Mouse (Mus musculus): ENCODE measurements at regions not wholly inside any gene's neighbourhood (a gene's known extent, or its start where the extent isn't known, plus 50 kb on each side); places are given as distances from the start of the nearest gene placed in this dataset.

DNA sequence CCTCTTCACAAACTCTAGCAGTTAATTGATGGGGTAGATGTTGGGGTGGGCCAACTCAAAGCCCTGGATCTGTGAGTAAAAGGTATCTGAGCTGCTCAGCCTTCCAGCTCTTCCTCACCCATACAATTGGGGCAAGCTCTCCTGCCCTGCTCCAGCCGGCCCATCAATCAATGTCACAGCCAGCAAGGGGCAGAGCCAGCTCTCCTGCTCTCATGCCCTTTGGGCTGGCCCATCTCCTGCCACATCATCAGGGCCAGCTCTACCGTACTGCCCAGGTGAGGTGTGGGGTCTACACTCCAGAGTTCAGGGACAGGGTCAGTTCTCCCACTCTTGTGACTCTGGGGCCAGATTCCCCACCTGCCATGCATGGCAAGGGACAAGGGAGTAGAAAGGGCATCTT, 107.3 kb upstream of the 4930583I09Rik start:
- no peak overlapping the region for H3K27ac ChIP-seq
- no peaks in the 10 kb centered on the region for H3K9me3 ChIP-seq
- WGBS, result 85% methylated on average over 2 of the region's 2 CpGs
- H3K4me2 ChIP-seq (replicated peaks), result no peak overlapping the region
- H3K4me1 ChIP-seq, result no peaks in the 10 kb centered on the region
- no peak overlapping the region for H3K4me3 ChIP-seq
- no peak overlapping the region for H3K9ac ChIP-seq
- H3K27me3 ChIP-seq, result no peaks in the 10 kb centered on the region
- no peaks in the 10 kb centered on the region for H3K36me3 ChIP-seq
- no peak for ATAC-seq (ENCODE audit: insufficient number of reproducible peaks, insufficient read depth, low FRiP score, low TSS enrichment)

DNA sequence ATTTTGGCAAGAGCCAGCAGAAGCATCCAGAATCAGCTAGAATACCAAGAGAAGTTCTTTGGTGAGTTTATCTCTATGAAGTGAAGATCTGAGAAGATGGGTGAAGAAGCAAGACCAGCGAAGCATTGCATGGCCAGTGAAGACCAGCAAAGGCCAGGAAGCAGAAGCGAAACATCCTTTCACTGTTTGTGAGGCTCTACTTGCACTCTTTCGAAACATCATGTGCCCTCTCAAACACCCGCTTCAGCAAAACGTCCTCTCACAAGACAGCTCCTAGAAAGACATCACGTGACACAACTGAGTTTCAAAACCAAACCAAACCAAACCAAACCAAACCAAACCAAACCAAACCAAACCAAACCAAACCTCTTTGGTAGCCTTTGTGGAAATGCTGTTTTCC, 105.7 kb upstream of the 4930583I09Rik start:
- no peak for ATAC-seq (ENCODE audit: insufficient number of reproducible peaks, insufficient read depth, low FRiP score, low TSS enrichment)
- 91% methylated on average over 6 of the region's 6 CpGs for WGBS
- no peak overlapping the region for H3K27ac ChIP-seq
- no peaks in the 10 kb centered on the region for H3K27me3 ChIP-seq
- no peaks in the 10 kb centered on the region for H3K36me3 ChIP-seq
- no peak overlapping the region for H3K4me2 ChIP-seq (replicated peaks)
- H3K4me3 ChIP-seq, result no peak overlapping the region
- no peaks in the 10 kb centered on the region for H3K4me1 ChIP-seq
- no peaks in the 10 kb centered on the region for H3K9me3 ChIP-seq
- no peak overlapping the region for H3K9ac ChIP-seq

DNA sequence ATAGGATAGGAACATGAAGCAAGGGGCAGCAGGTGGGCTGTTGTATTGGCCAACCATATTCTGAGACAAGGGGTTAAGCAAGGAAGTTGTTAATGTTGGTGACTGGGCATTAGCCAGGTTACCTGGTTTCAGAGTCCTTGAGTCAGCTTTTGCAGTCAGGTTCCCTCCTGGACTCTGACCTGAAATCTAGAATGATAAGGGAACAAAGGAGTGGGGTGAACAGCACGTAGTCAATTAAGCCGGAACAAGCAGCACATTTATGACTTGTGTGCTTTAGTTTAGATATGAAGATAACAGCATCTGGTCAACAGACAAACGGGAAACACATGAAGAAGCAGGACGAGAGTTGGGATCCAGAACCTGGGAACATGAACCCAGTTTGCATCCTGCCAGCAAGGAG, 99.8 kb upstream of the 4930583I09Rik start:
- Histone ChIP-seq H3K4me1 (no peaks in the 10 kb centered on the region), H3K27me3 (no peaks in the 10 kb centered on the region)
- WGBS, result 61% methylated on average over 4 of the region's 4 CpGs

GRCm38 (mm10) chr17:64934411-64934810, 98.5 kb upstream of the 4930583I09Rik start:
- H3K36me3 ChIP-seq, result no peaks in the 10 kb centered on the region
- no peaks in the 10 kb centered on the region for H3K9me3 ChIP-seq
- 80% methylated on average over 1 of the region's 1 CpGs for WGBS
- no peak overlapping the region for H3K9ac ChIP-seq
- no peaks in the 10 kb centered on the region for H3K4me1 ChIP-seq
- H3K4me2 ChIP-seq (replicated peaks), result no peak overlapping the region
- no peak for ATAC-seq (ENCODE audit: insufficient number of reproducible peaks, insufficient read depth, low FRiP score, low TSS enrichment)
- no peaks in the 10 kb centered on the region for H3K27me3 ChIP-seq
- no peak overlapping the region for H3K27ac ChIP-seq
- no peak overlapping the region for H3K4me3 ChIP-seq

More for the DNA sequence above, 99.8 kb upstream of the 4930583I09Rik start:
- no peak for ATAC-seq (ENCODE audit: insufficient number of reproducible peaks, insufficient read depth, low FRiP score, low TSS enrichment)
- no peak overlapping the region for H3K27ac ChIP-seq
- no peak overlapping the region for H3K9ac ChIP-seq
- no peaks in the 10 kb centered on the region for H3K36me3 ChIP-seq
- H3K4me2 ChIP-seq (replicated peaks), result no peak overlapping the region
- no peak overlapping the region for H3K4me3 ChIP-seq
- no peaks in the 10 kb centered on the region for H3K9me3 ChIP-seq

DNA sequence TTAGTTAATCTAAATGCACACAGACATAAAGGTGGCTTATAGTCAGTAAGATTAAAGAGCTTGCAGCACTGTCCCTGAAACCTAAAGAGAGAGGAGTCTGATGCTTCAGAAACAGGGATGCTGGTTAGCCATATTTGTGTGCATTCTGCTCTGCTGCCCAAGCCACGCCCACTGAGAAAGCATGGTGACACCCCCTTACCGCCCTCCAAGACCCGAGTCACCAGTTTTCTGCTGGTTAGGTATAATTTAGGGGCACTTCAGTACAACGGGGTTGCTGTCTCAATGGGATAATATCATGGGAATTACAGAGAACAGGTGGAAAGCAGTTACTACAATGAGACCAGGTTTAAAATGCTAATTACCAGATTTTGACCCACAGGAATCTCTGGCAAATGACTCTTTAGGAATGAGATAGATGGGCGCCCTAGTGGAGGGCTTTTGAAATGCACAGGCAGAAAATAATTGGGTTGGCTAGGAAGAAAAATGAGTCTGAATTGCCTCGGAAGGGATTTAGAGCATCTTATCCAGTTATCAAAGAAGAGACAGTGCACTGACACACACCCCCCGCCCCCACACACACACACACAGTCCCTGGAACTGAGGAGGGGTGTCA, 95.1 kb upstream of the 4930583I09Rik start:
- WGBS, result 45% methylated on average over 7 of the region's 7 CpGs

DNA sequence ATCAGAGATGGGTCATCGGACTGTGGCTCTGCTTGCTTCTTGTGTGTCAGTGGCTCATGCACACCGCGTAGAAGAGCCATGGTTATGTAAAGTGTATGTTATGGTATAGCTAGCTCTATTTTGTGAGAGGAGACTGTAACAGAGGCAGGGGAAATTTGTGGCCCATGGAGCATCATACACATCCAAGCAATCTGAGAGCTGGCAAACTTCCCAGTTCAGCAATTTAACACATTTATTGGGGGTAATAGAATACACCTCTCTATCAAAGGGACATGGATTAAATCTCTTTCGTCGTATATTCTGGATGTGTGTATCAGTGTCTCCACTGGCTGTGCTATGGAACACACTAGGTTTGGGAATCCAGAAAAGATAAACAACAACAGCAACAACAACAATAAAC, 87.9 kb upstream of the 4930583I09Rik start:
- 81% methylated on average over 5 of the region's 5 CpGs for WGBS
- H3K4me1 ChIP-seq, result no peaks in the 10 kb centered on the region
- no peaks in the 10 kb centered on the region for H3K36me3 ChIP-seq
- no peak overlapping the region for H3K4me2 ChIP-seq (replicated peaks)
- no peak overlapping the region for H3K27ac ChIP-seq
- no peak overlapping the region for H3K4me3 ChIP-seq
- ATAC-seq (ENCODE audit: insufficient number of reproducible peaks, insufficient read depth, low FRiP score, low TSS enrichment), result no peak
- H3K27me3 ChIP-seq, result no peaks in the 10 kb centered on the region
- no peaks in the 10 kb centered on the region for H3K9me3 ChIP-seq
- no peak overlapping the region for H3K9ac ChIP-seq

More for the DNA sequence above, 95.1 kb upstream of the 4930583I09Rik start:
- H3K9me3 ChIP-seq, result no peaks in the 10 kb centered on the region
- H3K36me3 ChIP-seq, result no peaks in the 10 kb centered on the region
- H3K27ac ChIP-seq, result no peak overlapping the region
- H3K4me2 ChIP-seq (replicated peaks), result no peak overlapping the region
- H3K4me1 ChIP-seq, result no peaks in the 10 kb centered on the region
- no peak overlapping the region for H3K9ac ChIP-seq
- no peak overlapping the region for H3K4me3 ChIP-seq
- ATAC-seq (ENCODE audit: insufficient number of reproducible peaks, insufficient read depth, low FRiP score, low TSS enrichment), result no peak
- no peaks in the 10 kb centered on the region for H3K27me3 ChIP-seq

DNA sequence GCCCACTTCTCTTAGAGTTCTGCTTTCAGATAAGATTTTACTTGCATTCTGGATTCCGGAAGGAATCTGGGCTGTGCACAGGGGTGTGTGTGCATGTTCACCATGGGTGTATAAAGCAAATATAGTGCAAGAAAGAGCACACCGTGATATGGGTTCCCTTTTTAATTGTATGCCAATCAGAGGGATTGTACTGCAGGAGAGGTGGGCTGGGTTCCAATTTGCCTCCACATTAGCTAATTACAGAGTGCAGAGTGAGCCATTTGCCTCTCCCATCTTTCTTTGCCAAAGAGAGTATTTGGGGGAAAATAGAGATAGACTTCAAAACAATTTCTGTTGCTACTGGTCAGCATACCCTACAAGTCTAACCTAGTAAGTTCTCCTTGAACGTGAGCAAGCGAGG, 86.4 kb upstream of the 4930583I09Rik start:
- no peak for ATAC-seq (ENCODE audit: insufficient number of reproducible peaks, insufficient read depth, low FRiP score, low TSS enrichment)
- no peaks in the 10 kb centered on the region for H3K27me3 ChIP-seq
- no peak overlapping the region for H3K4me3 ChIP-seq
- no peaks in the 10 kb centered on the region for H3K36me3 ChIP-seq
- WGBS, result 83% methylated on average over 4 of the region's 4 CpGs
- H3K9ac ChIP-seq, result no peak overlapping the region
- H3K27ac ChIP-seq, result no peak overlapping the region
- H3K4me2 ChIP-seq (replicated peaks), result no peak overlapping the region
- no peaks in the 10 kb centered on the region for H3K4me1 ChIP-seq
- no peaks in the 10 kb centered on the region for H3K9me3 ChIP-seq

GRCm38 (mm10) chr17:64920236-64920635, 84.4 kb upstream of the 4930583I09Rik start:
- no peak for ATAC-seq (ENCODE audit: insufficient number of reproducible peaks, insufficient read depth, low FRiP score, low TSS enrichment)
- Histone ChIP-seq H3K4me2 (replicated peaks) (no peak overlapping the region), H3K27me3 (no peaks in the 10 kb centered on the region), H3K4me3 (no peak overlapping the region), H3K4me1 (peaks cover 13% of the 10 kb centered on the region), H3K27ac (no peak overlapping the region), H3K36me3 (no peaks in the 10 kb centered on the region), H3K9me3 (no peaks in the 10 kb centered on the region), H3K9ac (no peak overlapping the region)
- 54% methylated on average over 2 of the region's 2 CpGs for WGBS

DNA sequence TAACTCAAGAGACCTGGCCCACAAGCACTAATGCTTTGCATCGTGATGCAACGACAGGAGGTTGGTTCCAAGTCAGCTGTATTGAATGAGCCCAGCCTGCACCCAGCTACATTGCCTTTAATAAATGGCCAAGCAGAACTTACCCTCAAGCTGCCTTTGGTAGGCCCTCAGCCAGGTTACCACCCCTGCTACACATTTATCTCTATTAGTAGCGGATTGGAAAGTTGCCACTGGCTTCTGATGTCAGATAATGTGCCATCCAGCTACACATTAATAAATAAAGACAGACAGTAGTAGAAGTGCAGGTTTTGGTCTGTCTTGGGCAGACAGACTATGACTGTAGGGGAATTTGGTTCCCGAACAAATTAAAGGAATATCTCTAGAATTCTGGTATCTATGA, 82.0 kb upstream of the 4930583I09Rik start:
- H3K27ac ChIP-seq, result no peak overlapping the region
- H3K4me1 ChIP-seq, result peaks cover 26% of the 10 kb centered on the region
- WGBS, result 88% methylated on average over 4 of the region's 4 CpGs
- H3K4me3 ChIP-seq, result no peak overlapping the region
- H3K4me2 ChIP-seq (replicated peaks), result no peak overlapping the region
- H3K9me3 ChIP-seq, result no peaks in the 10 kb centered on the region
- no peaks in the 10 kb centered on the region for H3K36me3 ChIP-seq
- no peak for ATAC-seq (ENCODE audit: insufficient number of reproducible peaks, insufficient read depth, low FRiP score, low TSS enrichment)
- H3K9ac ChIP-seq, result no peak overlapping the region
- H3K27me3 ChIP-seq, result no peaks in the 10 kb centered on the region

- WGBS, result 52% methylated on average over 6 of the region's 6 CpGs
- 0 out of 2 replicates have a peak, but pooled peaks have one; percentile 12 for ATAC-seq (ENCODE audit: insufficient number of reproducible peaks, insufficient read depth, low FRiP score, low TSS enrichment)
- H3K4me1 ChIP-seq, result peaks cover 26% of the 10 kb centered on the region
- peak overlapping the region; percentile 41; the same call in 1 of the 2 replicates for H3K27ac ChIP-seq
- no peak overlapping the region for H3K4me3 ChIP-seq
- no peak overlapping the region for H3K9ac ChIP-seq
- H3K9me3 ChIP-seq, result no peaks in the 10 kb centered on the region
- H3K27me3 ChIP-seq, result no peaks in the 10 kb centered on the region
- H3K36me3 ChIP-seq, result no peaks in the 10 kb centered on the region
- no peak overlapping the region for H3K4me2 ChIP-seq (replicated peaks)
These were observed 80.8 kb upstream of the 4930583I09Rik start for GRCm38 (mm10) chr17:64916657-64917056.

DNA sequence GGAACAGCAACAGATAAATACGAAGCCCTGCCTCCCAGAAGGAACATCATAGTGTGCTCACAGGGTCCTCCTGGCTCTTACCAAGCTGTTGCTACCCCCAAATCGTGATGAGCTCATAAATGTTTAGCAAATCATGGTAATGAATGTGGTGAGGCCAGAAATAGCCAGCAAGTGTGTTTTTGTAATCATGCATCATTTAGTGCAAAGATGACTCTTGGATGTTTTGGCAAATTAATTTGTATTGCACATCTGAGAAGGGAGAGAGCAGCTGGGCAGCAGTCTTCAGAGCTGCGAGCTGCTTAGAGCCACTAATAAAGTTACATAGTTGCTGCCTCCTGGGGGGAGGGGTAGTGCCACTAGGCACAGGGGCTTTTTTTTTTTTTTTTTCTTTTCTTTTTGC, 79.8 kb upstream of the 4930583I09Rik start:
- Histone ChIP-seq H3K4me1 (peaks cover 26% of the 10 kb centered on the region), H3K27ac (no peak overlapping the region), H3K36me3 (no peaks in the 10 kb centered on the region), H3K9me3 (no peaks in the 10 kb centered on the region), H3K27me3 (no peaks in the 10 kb centered on the region), H3K4me2 (replicated peaks) (no peak overlapping the region), H3K4me3 (no peak overlapping the region), H3K9ac (no peak overlapping the region)
- WGBS, result 33% methylated on average over 3 of the region's 3 CpGs
- ATAC-seq (ENCODE audit: insufficient number of reproducible peaks, insufficient read depth, low FRiP score, low TSS enrichment), result no peak

DNA sequence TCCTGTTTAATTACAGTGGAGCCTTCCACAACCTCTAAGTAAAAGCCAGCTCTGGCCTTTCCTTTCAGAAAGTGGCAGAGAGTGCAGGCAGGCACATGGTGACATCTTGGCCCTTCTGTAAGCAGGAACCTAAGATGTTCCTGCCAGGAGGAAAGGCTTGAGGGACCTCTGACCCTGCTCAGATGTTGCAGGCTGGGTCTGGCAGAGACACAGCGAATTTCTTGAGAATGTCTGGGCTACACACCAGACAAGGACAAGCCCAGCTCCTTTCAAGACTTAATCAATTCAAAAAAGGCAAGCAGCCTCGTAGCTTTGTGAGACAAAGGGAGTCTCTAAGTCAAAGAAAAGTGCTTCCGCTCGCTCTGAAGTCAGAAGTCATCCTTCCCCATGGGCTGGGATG, 79.2 kb upstream of the 4930583I09Rik start:
- H3K4me2 ChIP-seq (replicated peaks), result no peak overlapping the region

More for the DNA sequence above, 79.2 kb upstream of the 4930583I09Rik start:
- no peak overlapping the region for H3K9ac ChIP-seq
- WGBS, result 16% methylated on average over 4 of the region's 4 CpGs
- H3K9me3 ChIP-seq, result no peaks in the 10 kb centered on the region
- peaks cover 26% of the 10 kb centered on the region for H3K4me1 ChIP-seq
- no peak for ATAC-seq (ENCODE audit: insufficient number of reproducible peaks, insufficient read depth, low FRiP score, low TSS enrichment)
- peak overlapping the region; percentile 60; the same call in 1 of the 2 replicates for H3K27ac ChIP-seq
- no peak overlapping the region for H3K4me3 ChIP-seq
- no peaks in the 10 kb centered on the region for H3K27me3 ChIP-seq
- H3K36me3 ChIP-seq, result no peaks in the 10 kb centered on the region

Data from embryonic facial prominence, embryonic 12.5 days (tissue).